Mouse (Mus musculus): ENCODE measurements around the gene Pnldc1. TPM values are rescaled to one million over a fixed set of nuclear protein-coding genes. Genes with fewer than 3 reads are reported as not detected.

Pnldc1 gene
- total RNA-seq, 2 experiments from 2014 or later, result 2.2 to 2.8 TPM

DNA sequence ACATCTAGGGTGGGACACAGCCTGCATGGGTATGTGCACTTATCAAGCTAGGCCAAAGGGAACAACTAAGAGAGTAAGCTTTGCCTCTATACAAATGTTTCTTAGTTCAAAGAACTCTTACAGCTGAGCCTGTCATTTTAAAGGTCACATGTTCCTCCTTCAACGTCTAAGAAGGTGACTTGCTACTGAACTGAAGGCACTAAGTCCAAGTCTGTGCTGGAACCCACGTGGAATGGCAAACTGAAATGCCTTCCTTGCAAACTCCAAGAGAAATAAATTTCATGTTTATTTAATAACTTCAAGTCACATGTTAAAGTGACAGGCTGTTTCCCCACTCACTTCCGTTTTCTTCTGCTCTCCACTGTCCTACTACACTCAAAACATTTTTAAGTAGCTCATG, 52.6 kb downstream of the Pnldc1 start:
- DNase-seq, result no peak

DNA sequence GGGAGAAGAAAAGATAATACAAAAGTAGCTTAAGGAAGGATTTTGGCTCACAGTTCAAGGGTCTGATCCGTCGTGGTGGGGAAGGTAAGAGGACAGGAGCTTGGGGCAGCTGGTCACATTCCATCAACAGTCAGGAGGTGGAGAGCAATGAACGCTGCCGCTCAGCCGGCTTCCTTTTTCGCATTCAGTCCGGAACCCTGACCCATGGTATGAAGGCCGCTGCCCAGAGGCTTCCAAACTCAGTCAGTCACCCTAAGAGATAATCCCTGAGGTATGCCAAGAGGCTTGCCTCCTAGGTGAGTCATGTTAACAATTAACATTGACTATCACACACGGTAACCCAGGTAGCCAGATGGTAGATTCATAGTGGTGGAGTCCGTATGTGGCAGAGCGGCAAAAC, 55.6 kb downstream of the Pnldc1 start:
- DNase-seq, result no peak

DNA sequence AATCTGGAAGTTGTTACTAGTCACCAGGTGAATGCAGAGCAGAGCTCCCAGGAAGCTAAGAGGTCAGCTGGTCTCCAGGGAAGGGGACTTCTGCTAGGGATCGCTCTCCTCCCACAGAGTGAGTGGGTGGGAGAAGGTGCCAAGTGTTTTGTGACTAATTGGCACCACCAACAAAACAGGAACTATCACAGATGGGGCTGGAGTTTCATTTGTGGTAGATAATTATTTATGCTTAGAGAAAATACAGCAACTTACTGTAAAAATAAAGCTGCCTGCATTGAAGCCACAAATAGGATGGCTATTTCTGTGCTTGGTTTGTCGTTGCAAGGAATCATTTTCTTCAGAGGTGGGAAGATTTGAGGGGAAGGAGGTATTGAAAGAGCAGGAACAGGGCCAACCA, 56.2 kb downstream of the Pnldc1 start:
- DNase-seq, result no peak

DNA sequence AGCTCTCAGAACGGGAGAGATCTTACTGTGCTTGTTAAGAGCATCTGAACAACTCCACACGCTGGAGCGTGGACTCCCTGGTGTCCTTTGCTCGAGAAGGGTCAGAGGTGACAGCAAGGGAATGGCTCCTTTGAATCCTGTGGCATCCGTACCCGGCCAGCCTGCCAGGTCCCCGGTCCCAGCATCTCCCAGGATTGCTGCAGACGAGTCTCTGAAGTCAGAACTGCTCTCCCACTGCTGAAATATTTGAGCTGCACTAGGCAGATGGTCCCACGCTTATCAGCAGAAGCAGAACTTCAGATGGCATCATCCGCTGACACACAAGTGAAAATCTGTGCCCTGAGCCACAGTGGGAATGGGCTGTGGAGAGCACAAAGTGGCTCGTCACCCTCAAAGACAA, 58.3 kb downstream of the Pnldc1 start:
- DNase-seq, result no peak

DNA sequence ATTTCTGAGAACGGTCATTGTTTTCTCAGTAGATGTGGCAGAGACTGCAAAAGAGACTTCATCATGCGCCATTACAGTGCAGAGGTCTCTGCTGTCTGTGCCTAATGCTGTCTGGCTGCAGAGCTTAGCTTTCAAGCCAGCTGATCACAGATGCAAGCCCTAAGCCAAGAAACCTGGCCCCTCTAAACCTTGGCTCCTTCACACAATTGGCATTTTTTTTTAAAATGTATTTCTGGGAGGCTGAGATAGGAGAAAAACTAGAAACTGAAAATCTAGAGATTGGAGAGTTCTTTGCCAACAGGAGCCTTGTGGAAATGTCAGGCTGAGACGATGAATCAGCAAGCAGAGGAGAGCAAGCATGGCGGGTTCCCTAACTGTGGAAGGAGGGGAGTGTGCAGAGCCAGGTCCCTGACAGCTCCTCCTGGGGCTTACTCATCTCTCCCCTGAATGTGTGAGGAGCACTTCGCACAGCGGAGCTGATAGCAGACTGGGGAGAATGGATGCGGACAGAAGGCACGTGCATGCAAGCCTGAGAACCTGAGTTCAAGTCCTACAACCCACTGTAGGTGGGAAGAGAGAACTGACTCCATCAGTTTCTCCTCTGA, 60.1 kb downstream of the Pnldc1 start:
- DNase-seq, result peak; percentile 20

DNA sequence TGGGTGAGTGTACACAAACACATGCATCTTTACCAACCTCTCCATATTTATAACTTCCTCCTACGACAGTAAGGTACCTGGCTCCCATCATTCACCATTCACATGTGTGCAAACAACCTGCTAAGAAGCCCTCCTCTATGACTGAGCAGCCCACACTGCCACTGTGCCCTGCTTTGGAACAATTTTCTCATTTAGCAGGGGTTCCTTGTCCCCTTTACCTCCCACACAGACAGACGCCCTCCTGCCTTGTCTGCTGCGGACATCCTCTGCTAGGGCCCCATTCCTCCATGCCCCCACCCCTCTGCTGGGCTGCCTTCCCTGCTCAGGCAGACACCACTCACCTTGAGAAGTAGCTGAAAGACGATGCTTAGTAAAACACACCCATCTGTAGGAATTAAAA, 62.3 kb downstream of the Pnldc1 start:
- no peak for DNase-seq

DNA sequence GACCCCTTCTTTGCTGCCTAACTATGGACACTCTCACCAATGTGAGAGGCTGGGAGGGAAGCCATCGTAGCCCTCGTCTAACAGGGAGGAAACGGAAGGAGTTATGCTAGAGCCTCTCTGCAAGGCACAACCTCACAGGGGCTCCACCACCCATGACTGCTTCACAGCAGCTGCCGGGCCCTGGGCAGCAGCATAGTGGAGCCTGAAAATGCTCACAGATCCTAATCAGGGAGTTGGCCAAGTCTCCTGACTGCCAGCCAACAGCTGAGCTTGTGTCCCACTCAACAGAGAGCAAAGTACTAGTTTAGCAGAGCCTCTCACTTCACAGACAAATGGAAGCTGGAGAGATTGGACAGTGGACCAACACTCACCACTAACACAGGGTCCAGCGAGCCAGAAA, 63.6 kb downstream of the Pnldc1 start:
- DNase-seq, result no peak

DNA sequence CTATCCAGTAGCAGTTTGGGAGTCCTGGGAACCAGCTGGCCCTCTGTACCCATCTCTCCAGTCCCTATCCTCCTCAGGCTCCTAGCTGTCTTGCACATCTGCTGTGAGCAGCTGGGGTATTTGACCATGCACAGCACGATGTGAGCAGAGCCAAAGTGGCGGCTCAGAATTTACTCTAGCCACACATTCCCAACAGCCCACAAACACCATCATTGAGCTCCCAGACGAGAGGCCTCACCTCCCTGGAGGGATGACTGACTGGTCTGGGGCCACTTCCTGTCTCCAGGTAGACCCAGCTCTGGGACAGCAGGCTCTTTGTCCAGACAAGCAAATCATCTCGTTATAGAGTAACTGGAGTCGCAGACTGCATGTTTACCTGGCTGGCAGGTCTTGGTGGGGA, 64.2 kb downstream of the Pnldc1 start:
- DNase-seq, result no peak

DNA sequence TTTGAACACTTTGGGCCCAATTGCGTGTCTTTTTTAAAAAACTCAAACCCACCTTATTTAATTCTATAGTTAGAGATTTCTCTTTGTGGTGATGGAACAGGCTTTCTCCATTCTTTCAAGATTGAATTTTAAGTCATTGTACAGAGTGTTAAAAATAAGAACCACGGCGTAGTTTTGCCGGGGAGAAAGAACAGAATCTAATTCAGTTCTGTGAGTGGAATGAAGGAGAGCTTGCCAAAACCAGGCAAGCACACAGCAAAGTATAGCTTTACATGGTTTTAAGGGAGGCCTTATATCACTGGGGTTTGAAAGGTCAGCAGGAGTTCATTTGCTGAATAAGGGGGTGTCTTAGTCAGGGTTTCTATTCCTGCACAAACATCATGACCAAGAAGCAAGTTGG, 65.5 kb downstream of the Pnldc1 start:
- no peak for DNase-seq

DNA sequence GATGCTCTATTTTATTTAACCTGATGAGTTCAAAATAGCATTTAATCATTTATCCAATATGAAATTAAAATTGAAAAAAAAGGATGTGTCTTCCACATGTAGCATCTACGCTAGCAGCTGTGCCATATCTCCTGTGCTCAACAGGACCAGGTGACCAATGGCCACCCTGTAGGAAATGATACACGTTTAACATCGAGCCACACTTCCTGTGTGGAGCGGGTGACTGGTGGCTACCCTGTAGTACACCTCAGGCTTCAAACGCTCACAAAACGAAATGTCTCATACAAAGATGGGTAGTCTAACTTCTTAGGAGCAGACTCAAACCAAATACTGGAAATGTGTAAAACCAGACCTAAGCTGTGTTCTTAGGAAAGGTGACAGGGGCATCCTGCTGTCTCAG, 66.2 kb downstream of the Pnldc1 start:
- DNase-seq, result no peak

DNA sequence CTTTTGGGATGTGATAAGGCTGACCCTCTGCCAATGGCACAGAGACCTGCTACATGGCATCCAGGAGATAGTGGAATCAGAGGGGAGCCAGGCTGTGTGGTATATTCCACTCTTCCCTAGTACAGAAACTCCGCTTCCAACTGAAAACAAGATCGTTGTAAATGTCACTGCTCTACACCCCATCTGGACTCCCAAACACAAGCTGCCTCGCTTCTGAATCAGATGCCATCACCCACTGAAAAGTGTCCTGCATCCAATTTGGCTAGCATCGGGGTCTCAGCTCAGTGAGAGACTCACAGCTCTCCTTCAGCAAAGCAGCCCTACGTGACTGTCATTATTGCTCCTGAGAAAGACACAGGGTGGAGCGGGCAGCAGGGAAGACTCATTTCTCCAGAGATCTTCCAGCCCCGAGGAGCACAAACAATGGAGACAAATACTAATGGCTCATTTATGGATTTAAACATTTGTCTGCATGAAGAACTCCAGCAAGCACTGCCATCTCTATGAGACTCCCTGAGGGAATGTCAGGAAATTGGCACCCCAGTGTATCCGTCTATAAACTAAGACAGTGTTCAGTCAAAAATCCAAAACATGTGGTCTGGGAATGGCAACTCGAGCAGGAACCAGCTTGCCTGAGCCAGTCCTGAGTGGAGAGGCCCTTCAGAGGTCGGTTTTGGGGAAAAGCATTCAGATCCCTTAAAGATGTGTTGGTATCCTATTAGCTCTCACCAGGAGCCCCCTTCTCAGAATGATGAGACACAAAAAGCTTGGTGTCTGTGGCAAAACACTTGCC, 70.4 kb downstream of the Pnldc1 start:
- no peak for DNase-seq

Small RNA genes within 50 kb of the gene (microRNA-seq; reads per million reads assigned to microRNA genes)
- gene Gm24085, result not detected

Other genes with a start within 250 kb of the Pnldc1 start
- 10 to 100 TPM; 10.1 to 24.6 TPM for gene Slc22a1, start 234.4 kb downstream of the Pnldc1 start, total RNA-seq (2021)
- 10 to 100 TPM; 60.7 to 77.0 TPM for gene Igf2r, start 140.6 kb downstream of the Pnldc1 start, total RNA-seq (2021)
- gene Mas1, start 42.1 kb downstream of the Pnldc1 start, total RNA-seq (2021), result under 1 TPM in 1 of 2 experiments, not detected in 1; 0.60 TPM
- gene Mrgprh, start 34.2 kb downstream of the Pnldc1 start, total RNA-seq (2021), result under 1 TPM; 0.27 to 0.58 TPM
- gene Tcp1, start 5.5 kb upstream of the Pnldc1 start, total RNA-seq (2021), result 100 to 1,000 TPM; 235 to 266 TPM
- gene Mrpl18, start 6.1 kb upstream of the Pnldc1 start, total RNA-seq (2021), result 100 to 1,000 TPM in 1 of 2 experiments, 10 to 100 TPM in 1; 87.0 to 122 TPM
- 10 to 100 TPM in 1 of 2 experiments, 1 to 10 TPM in 1; 9.1 to 18.7 TPM for gene Acat3, start 30.4 kb upstream of the Pnldc1 start, total RNA-seq (2021)
- gene Acat2, start 50.5 kb upstream of the Pnldc1 start, total RNA-seq (2021), result 100 to 1,000 TPM; 108 to 118 TPM
- gene Wtap, start 83.9 kb upstream of the Pnldc1 start, total RNA-seq (2021), result 10 to 100 TPM; 55.3 to 74.7 TPM
- 100 to 1,000 TPM; 750 to 799 TPM for gene Sod2, start 96.6 kb upstream of the Pnldc1 start, total RNA-seq (2021)
- gene Gpr31b, start 142.1 kb upstream of the Pnldc1 start, total RNA-seq (2021), result not detected
- under 1 TPM; 0.51 to 0.82 TPM for gene Tcp10b, start 150.9 kb upstream of the Pnldc1 start, total RNA-seq (2021)
- gene Unc93a, start 221.6 kb upstream of the Pnldc1 start, total RNA-seq (2021), result under 1 TPM; 0.27 to 0.39 TPM

Data from adrenal gland, postnatal 10 days (tissue).